Mouse (Mus musculus): ENCODE results near the gene Slc25a33. TPM values are rescaled to one million over a fixed set of nuclear protein-coding genes. Genes with fewer than 3 reads are reported as not detected.

Gene Slc25a33
- total RNA-seq, 1 experiment from 2014 or later, result 6.7 TPM

DNA sequence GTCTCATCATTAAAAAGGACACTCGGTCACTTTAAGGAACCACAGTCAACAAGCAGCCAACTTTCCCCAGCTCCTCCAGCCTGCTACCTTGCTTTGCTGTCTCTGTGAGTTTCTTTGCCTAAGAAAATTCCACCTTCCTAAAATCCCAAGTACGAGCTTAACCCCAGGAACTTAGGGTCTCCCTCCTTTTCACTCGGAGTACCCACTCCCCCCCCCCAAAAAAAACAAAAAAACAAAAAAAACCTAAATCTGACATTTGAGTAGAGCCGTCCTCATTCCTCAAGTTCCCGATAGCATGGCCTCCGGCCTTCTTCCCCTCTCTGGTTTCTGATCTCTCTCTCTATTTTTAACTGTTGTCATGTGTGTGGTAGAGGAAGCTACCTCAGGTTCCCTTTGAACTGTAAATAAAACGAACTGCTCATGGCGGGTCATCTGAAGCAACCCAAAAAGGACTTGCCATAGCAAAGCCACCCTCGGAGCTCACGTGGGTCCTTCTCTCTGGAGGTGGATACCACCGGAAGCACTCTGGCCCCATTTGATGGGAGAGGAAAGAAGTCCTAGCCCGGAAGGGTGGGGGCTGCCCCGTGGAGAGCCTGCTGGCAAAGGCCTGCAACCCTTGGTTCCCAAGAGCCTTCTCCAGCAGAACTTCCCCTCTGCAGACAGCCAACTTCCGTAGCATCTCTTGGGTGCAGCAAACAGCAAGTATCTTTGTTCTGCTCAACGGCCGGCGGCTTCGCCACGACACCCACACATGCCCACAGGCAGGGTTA is 71.7 kb downstream of the Slc25a33 start, which contains the start of gene Pik3cd:
Gene Pik3cd, minus strand, starts transcription at position 362 of the 770 bp plus-strand sequence.
- ATAC-seq (replicated peaks; ENCODE audit: low read depth, poor library complexity, severe bottlenecking), result peak; percentile 51

DNA sequence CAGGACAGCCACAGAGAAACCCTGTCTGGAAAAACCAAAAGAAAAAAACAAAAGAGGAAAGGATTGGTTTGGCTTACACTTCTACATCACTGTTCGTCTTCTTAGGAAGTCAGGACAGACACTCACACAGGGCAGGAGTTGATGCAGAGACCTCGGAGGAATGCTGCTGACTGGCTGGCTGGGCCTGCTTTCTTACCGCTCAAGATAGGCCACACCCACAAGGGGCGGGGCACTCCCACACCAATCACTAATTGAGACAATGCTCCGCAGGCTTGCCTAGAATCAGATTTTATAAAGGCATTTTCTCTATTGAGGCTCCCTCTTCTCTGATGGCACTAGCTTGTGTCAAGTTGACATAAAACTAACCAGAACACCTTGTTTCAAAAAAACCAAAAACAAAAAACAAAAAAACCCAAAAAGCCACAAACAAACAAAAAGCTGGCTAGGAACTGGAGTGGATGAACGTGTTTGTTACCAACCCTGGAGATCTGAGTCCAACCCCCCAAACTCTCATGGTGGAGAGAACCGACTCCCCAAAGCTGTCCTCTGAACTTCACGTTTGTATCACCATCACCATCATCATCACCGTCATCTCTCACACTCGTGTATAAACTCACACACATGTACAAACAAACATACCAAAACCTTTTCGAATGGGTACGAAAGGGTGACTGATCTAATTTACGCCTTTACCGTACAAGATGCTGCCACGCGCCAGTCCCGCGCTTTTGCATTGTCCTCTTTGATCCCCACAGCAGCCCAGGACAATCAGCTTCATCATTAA is 72.5 kb downstream of the Slc25a33 start:
- peak; percentile 24; the same call in 1 of the 2 replicates for ATAC-seq (replicated peaks; ENCODE audit: low read depth, poor library complexity, severe bottlenecking)

DNA sequence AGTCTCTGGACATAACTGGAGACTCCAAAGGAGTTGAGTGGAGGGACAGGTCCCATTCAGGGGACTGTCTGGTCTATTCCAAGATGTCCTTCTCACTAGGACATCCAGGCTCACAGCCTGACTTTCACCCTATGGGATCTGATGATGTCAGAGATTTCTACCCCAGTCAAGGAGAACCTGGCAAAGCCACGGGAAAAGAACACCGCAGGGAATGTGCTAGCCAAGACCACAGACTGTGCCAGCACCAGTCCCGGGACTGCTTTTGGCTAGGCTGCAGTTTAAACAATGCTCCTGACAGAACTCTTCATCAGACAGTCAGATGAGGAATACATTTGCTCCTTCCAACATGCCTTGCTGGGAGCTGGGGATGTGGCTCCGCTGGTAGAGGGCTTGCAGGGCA is 74.1 kb downstream of the Slc25a33 start:
- ATAC-seq (replicated peaks; ENCODE audit: low read depth, poor library complexity, severe bottlenecking), result no peak

GRCm38 (mm10) chr4:149698197-149698821 is 75.8 kb downstream of the Slc25a33 start:
- ATAC-seq (replicated peaks; ENCODE audit: low read depth, poor library complexity, severe bottlenecking), result peak; percentile 44

GRCm38 (mm10) chr4:149697506-149698196 is 76.4 kb downstream of the Slc25a33 start:
- ATAC-seq (replicated peaks; ENCODE audit: low read depth, poor library complexity, severe bottlenecking), result peak; percentile 55

GRCm38 (mm10) chr4:149696189-149696971 is 77.7 kb downstream of the Slc25a33 start:
- ATAC-seq (replicated peaks; ENCODE audit: low read depth, poor library complexity, severe bottlenecking), result peak; percentile 24

Other genes with a start within 250 kb of the Slc25a33 start
- gene Clstn1, start 187.8 kb downstream of the Slc25a33 start, total RNA-seq (2017), result 11.7 and 13.4 TPM in 2 replicates
- gene Pik3cd, start 71.7 kb downstream of the Slc25a33 start, total RNA-seq (2017), result 37.2 and 44.6 TPM in 2 replicates
- 9.0 and 15.5 TPM in 2 replicates for gene Tmem201, start 36.2 kb downstream of the Slc25a33 start, total RNA-seq (2017)
- not detected in 2 replicates for gene Spsb1, start 180.8 kb upstream of the Slc25a33 start, total RNA-seq (2017)
- 15.2 and 19.5 TPM in 2 replicates for gene H6pd, start 234.7 kb upstream of the Slc25a33 start, total RNA-seq (2017)

Data from common myeloid progenitor, adult 5-6 weeks (primary cell).